Mouse (Mus musculus) hindbrain, embryonic 11.5 days (tissue): ENCODE data around the gene Pde4d. TPM values are rescaled to one million over a fixed set of nuclear protein-coding genes. Genes with fewer than 3 reads are reported as not detected.

Source experiments
- ATAC-seq: fragments of 200-750 bp; cut with Nextera tagmentation; 2 replicates; pipeline ENCODE4 v1.8.0; 2017; ENCODE audit warnings: mild to moderate bottlenecking, moderate TSS enrichment, moderate library complexity; ENCODE audit not compliant: low FRiP score
- DNase-seq: peaks from one replicate; pipeline ENCODE4 v3.0.0-alpha.2; 2015; ENCODE audit warnings: low spot score
- H3K27ac ChIP-seq: fragments of 300-500 bp; sonication (generic); 2 replicates; pipeline ENCODE4 v1.5.1; 2014; ENCODE audit warnings: mild to moderate bottlenecking, low read depth, low read length
- H3K27me3 ChIP-seq: fragments of 300-500 bp; sonication (generic); 2 replicates; pipeline ENCODE4 v1.6.1; 2014; ENCODE audit warnings: mild to moderate bottlenecking, low read length, moderate library complexity, mixed read lengths; ENCODE audit not compliant: control insufficient read depth, insufficient read depth
- H3K36me3 ChIP-seq: fragments of 300-500 bp; sonication (generic); 2 replicates; pipeline ENCODE4 v1.6.1; 2014; ENCODE audit warnings: mild to moderate bottlenecking, low read length, moderate library complexity, mixed read lengths; ENCODE audit not compliant: control insufficient read depth, insufficient read depth
- H3K4me1 ChIP-seq: fragments of 300-500 bp; sonication (generic); replicated peaks from 2 replicates; pipeline ENCODE4 v1.6.1; 2014; ENCODE audit warnings: low read length, mixed read lengths; ENCODE audit not compliant: control insufficient read depth, insufficient read depth
- H3K4me2 ChIP-seq: fragments of 300-500 bp; sonication (generic); replicated peaks from 2 replicates; pipeline ENCODE4 v1.6.1; 2014; ENCODE audit warnings: mild to moderate bottlenecking, low read depth, low read length
- H3K4me3 ChIP-seq: fragments of 300-500 bp; sonication (generic); 2 replicates; pipeline ENCODE4 v1.5.1; 2014; ENCODE audit warnings: low read depth, low read length
- H3K9ac ChIP-seq: fragments of 300-500 bp; sonication (generic); 2 replicates; pipeline ENCODE4 v1.6.1; 2014; ENCODE audit warnings: low read depth, low read length
- H3K9me3 ChIP-seq: fragments of 300-500 bp; sonication (generic); 2 replicates; pipeline ENCODE4 v1.6.1; 2016; ENCODE audit warnings: low read length; ENCODE audit not compliant: control insufficient read depth
- WGBS: fragments of 180-500 bp; shearing (Covaris S2); extraction: QIAGEN DNeasy Blood & Tissue Kit; methylation state at CpG from one replicate; pipeline ENCODE4 v1.1.7; 2014; 5-methylcytosine and 5-hydroxymethylcytosine counted together
- polyA plus RNA-seq: library from polyadenylated mRNA; unstranded; fragments of >200 nt; fragmentation: Nextera tagmentation; extraction: Ambion mirVana; gene quantifications from 2 replicates; pipeline ENCODE4 v1.2.1, GENCODE M21; 2014

Pde4d gene
- polyA plus RNA-seq, 1 experiment from 2014 or later, result 18.3 TPM

GRCm38 (mm10) chr13:109047126-109047525, 597.4 kb downstream of the Pde4d start:
- H3K4me3 ChIP-seq, result no peak overlapping the region
- no peak for ATAC-seq
- no peaks in the 10 kb centered on the region for H3K4me1 ChIP-seq
- H3K27ac ChIP-seq, result no peak overlapping the region
- 75% methylated on average over 7 of the region's 7 CpGs for WGBS
- no peak overlapping the region for H3K4me2 ChIP-seq
- H3K9me3 ChIP-seq, result no peaks in the 10 kb centered on the region
- no peak for DNase-seq
- no peaks in the 10 kb centered on the region for H3K27me3 ChIP-seq
- H3K9ac ChIP-seq, result no peak overlapping the region
- no peaks in the 10 kb centered on the region for H3K36me3 ChIP-seq

GRCm38 (mm10) chr13:109052805-109053204, 603.1 kb downstream of the Pde4d start:
- no peaks in the 10 kb centered on the region for H3K27me3 ChIP-seq
- no peak for ATAC-seq
- H3K4me2 ChIP-seq, result no peak overlapping the region
- H3K9ac ChIP-seq, result no peak overlapping the region
- no peak overlapping the region for H3K4me3 ChIP-seq
- DNase-seq, result no peak
- WGBS, result 79% methylated on average over 2 of the region's 2 CpGs
- no peaks in the 10 kb centered on the region for H3K36me3 ChIP-seq
- no peak overlapping the region for H3K27ac ChIP-seq
- no peaks in the 10 kb centered on the region for H3K9me3 ChIP-seq
- H3K4me1 ChIP-seq, result no peaks in the 10 kb centered on the region

GRCm38 (mm10) chr13:109053242-109054018, 603.7 kb downstream of the Pde4d start:
- ATAC-seq (no peak), DNase-seq (no peak)
- no peaks in the 10 kb centered on the region for H3K4me1 ChIP-seq
- H3K9ac ChIP-seq, result no peak overlapping the region
- H3K4me3 ChIP-seq, result no peak overlapping the region
- H3K4me2 ChIP-seq, result no peak overlapping the region
- no peak overlapping the region for H3K27ac ChIP-seq
- WGBS, result 69% methylated on average over 10 of the region's 10 CpGs
- H3K27me3 ChIP-seq, result no peaks in the 10 kb centered on the region
- H3K9me3 ChIP-seq, result no peaks in the 10 kb centered on the region
- H3K36me3 ChIP-seq, result no peaks in the 10 kb centered on the region

- ATAC-seq (no peak), DNase-seq (no peak)
- Histone ChIP-seq H3K9me3 (no peaks in the 10 kb centered on the region), H3K36me3 (no peaks in the 10 kb centered on the region), H3K4me2 (no peak overlapping the region), H3K27ac (no peak overlapping the region), H3K9ac (no peak overlapping the region), H3K27me3 (no peaks in the 10 kb centered on the region), H3K4me1 (no peaks in the 10 kb centered on the region), H3K4me3 (no peak overlapping the region)
- WGBS, result 34% methylated on average over 4 of the region's 4 CpGs
Measured at GRCm38 (mm10) chr13:109058045-109058444, 608.3 kb downstream of the Pde4d start.

- H3K4me1 ChIP-seq, result no peaks in the 10 kb centered on the region
- H3K36me3 ChIP-seq, result no peaks in the 10 kb centered on the region
- WGBS, result 64% methylated on average over 4 of the region's 4 CpGs
- DNase-seq (peak; percentile 17), ATAC-seq (no peak)
- H3K4me2 ChIP-seq, result no peak overlapping the region
- H3K4me3 ChIP-seq, result no peak overlapping the region
- H3K27ac ChIP-seq, result no peak overlapping the region
- H3K9me3 ChIP-seq, result no peaks in the 10 kb centered on the region
- H3K27me3 ChIP-seq, result no peaks in the 10 kb centered on the region
- H3K9ac ChIP-seq, result no peak overlapping the region
Measured at GRCm38 (mm10) chr13:109066581-109067159, 616.9 kb downstream of the Pde4d start.

- no peaks in the 10 kb centered on the region for H3K36me3 ChIP-seq
- H3K9ac ChIP-seq, result no peak overlapping the region
- H3K9me3 ChIP-seq, result no peaks in the 10 kb centered on the region
- H3K27ac ChIP-seq, result no peak overlapping the region
- no peaks in the 10 kb centered on the region for H3K27me3 ChIP-seq
- no peaks in the 10 kb centered on the region for H3K4me1 ChIP-seq
- H3K4me3 ChIP-seq, result no peak overlapping the region
- no peak overlapping the region for H3K4me2 ChIP-seq
- WGBS, result 82% methylated on average over 8 of the region's 8 CpGs
- no peak for DNase-seq
- no peak for ATAC-seq
Measured at GRCm38 (mm10) chr13:109068258-109069219, 618.8 kb downstream of the Pde4d start.

- H3K4me3 ChIP-seq, result no peak overlapping the region
- H3K9ac ChIP-seq, result no peak overlapping the region
- H3K27me3 ChIP-seq, result no peaks in the 10 kb centered on the region
- H3K27ac ChIP-seq, result no peak overlapping the region
- no peak for ATAC-seq
- no peak for DNase-seq
- H3K9me3 ChIP-seq, result no peaks in the 10 kb centered on the region
- WGBS, result 16% methylated on average over 2 of the region's 2 CpGs
- no peaks in the 10 kb centered on the region for H3K4me1 ChIP-seq
- no peak overlapping the region for H3K4me2 ChIP-seq
- no peaks in the 10 kb centered on the region for H3K36me3 ChIP-seq
Measured at GRCm38 (mm10) chr13:109073371-109073770, 623.6 kb downstream of the Pde4d start.

- H3K4me3 ChIP-seq, result no peak overlapping the region
- no peak overlapping the region for H3K9ac ChIP-seq
- no peak overlapping the region for H3K4me2 ChIP-seq
- H3K9me3 ChIP-seq, result no peaks in the 10 kb centered on the region
- H3K36me3 ChIP-seq, result no peaks in the 10 kb centered on the region
- H3K4me1 ChIP-seq, result no peaks in the 10 kb centered on the region
- H3K27ac ChIP-seq, result no peak overlapping the region
- ATAC-seq, result no peak
- 48% methylated on average over 4 of the region's 4 CpGs for WGBS
- DNase-seq, result no peak
- no peaks in the 10 kb centered on the region for H3K27me3 ChIP-seq
Measured at GRCm38 (mm10) chr13:109074078-109074477, 624.3 kb downstream of the Pde4d start.
